Mouse (Mus musculus): Measurements from ENCODE around the gene Stra6l.

- TF ChIP-seq CTCF (IDR thresholded peaks at IDR 0.05; ENCODE audit: extremely low read depth, insufficient read length, insufficient replicate concordance, low read depth, low read length) (peak; percentile 31; the same call in 1 of the 2 replicates), POLR2A (IDR thresholded peaks at IDR 0.05; ENCODE audit: low read depth, low read length) (no peak)
Observed at GRCm38 (mm10) chr4:45844355-45844754, 4.1 kb upstream of the Stra6l start.
